Mouse (Mus musculus): ENCODE data around the gene Tspan5.

Gene Tspan5

DNA sequence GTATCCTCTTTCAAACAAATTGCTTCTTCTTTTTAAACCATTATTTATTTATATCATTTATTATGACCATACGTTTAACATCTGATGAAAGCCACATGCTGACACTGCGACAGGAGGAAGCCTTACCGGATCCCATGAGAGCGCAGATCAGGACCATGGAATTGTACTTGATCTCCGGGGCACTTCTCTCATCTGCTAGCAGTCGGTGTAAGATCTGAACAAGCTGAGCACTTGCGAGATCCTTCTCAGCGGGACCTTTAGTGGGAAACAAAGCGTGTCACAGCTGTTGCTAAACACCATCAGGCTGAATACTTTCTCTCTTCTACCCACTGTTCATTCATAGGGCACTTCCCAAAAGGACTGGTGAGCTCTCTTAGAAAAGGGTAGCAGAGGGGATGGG is 199.6 kb downstream of the Tspan5 start:
- DNase-seq (ENCODE audit: low spot score) = no peak

DNA sequence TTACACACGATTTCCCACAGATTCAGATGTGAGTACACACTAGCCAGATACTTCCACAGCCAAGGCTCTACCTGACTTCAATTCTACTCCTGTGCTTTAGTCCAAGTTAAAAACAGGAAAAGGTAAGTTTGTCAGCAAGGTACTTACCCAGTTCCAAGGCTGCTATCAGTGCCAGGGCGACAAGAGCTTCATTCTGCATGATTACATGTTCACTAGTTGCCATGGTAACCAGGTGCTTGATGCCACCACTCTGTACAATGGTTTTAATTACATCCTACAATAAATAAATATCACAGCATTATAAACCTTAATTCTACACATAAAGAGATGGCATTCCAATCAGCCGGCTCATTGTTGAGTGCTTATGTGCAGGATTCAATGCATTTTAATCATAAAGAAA is 203.5 kb downstream of the Tspan5 start:
- DNase-seq (ENCODE audit: low spot score) = no peak

DNA sequence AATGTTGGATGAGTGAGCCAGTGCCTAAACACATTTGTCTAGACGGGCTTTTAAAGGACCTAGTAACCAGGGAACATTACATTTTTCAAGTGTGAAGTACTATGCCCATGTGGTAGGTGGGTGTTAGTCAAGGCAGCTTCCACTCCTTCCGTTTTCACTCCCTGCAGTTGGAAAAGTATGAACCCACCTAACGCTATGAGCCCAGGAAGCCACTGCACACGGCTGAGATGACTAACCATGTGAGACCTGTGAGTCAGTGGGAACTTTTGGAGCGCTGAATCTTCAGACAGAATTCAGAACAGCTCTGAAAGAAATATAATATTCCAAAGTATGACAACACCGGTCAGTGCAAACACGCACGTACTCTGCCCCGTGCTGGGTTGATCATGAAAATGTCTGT is 207.1 kb downstream of the Tspan5 start:
- DNase-seq (ENCODE audit: low spot score) = no peak

DNA sequence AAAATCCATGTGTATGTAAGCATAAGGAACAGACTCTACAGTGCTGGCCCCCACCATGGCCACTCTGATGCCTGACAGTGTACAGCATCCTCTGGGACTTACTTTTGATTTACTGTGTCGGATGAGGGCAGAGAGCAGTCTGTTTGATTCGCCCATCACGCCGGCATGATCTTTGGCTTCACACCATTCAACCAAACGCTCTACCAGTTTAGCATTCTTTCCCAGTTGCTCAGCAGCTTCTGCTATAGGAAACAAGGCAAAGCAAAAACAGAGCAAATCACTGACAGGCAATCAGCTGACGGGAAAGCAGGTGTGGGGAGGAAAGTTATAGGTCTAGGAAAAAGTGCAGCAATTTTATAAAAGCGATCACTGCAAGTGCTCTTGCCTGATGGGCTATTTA is 213.2 kb downstream of the Tspan5 start:
- DNase-seq (ENCODE audit: low spot score) = no peak

Measured in urinary bladder, postnatal 14 days (tissue).